Mouse (Mus musculus) C2C12 (cell line): ENCODE measurements around the gene Skil. TPM values are rescaled to one million over a fixed set of nuclear protein-coding genes. Genes with fewer than 3 reads are reported as not detected.
"Not testable (repeated sequence)": the region's sequence is repeated elsewhere in the genome, so short reads cannot be mapped to it uniquely, and the experiment has no call there.

Experiments used
- H3K27me3 ChIP-seq: one replicate; pipeline ENCODE4 v1.6.1; 2011; ENCODE audit not compliant: control insufficient read depth, insufficient read depth, insufficient read length
- H3K36me3 ChIP-seq: one replicate; pipeline ENCODE4 v1.6.1; 2011; ENCODE audit not compliant: control insufficient read depth, insufficient read depth
- H3K4me3 ChIP-seq: one replicate; pipeline ENCODE4 v1.5.1; 2011; ENCODE audit warnings: mild to moderate bottlenecking, control low read depth; ENCODE audit not compliant: poor library complexity, insufficient read depth, severe bottlenecking
- H3K79me2 ChIP-seq: one replicate; pipeline ENCODE4 v1.6.1; 2011; ENCODE audit not compliant: control insufficient read depth, insufficient read depth
- H3K79me3 ChIP-seq: one replicate; pipeline ENCODE4 v1.6.1; 2011; ENCODE audit warnings: low read depth, control low read depth
- H3ac ChIP-seq: one replicate; pipeline ENCODE3; 2011; ENCODE audit warnings: low read depth; ENCODE audit not compliant: control insufficient read depth, insufficient read length
- CEBPB ChIP-seq: IDR thresholded peaks from one replicate; pipeline ENCODE4 v1.6.1; 2011; ENCODE audit warnings: low read depth, mild to moderate bottlenecking, control low read depth, moderate library complexity
- CTCF ChIP-seq: IDR thresholded peaks from one replicate; pipeline ENCODE4 v1.5.1; 2011; ENCODE audit not compliant: control insufficient read depth, insufficient read depth, insufficient read length
- FOSL1 ChIP-seq: IDR thresholded peaks from one replicate; pipeline ENCODE4 v1.8.0; 2011; ENCODE audit warnings: mild to moderate bottlenecking, low read length; ENCODE audit not compliant: poor library complexity, insufficient read depth, severe bottlenecking
- MAX ChIP-seq: IDR thresholded peaks from one replicate; pipeline ENCODE4 v1.6.1; 2011; ENCODE audit warnings: mild to moderate bottlenecking, control low read depth
- MYOD1 ChIP-seq: IDR thresholded peaks from one replicate; pipeline ENCODE4 v1.6.1; 2011; ENCODE audit warnings: low read depth; ENCODE audit not compliant: control insufficient read depth, insufficient read length
- MYOG ChIP-seq: IDR thresholded peaks from one replicate; pipeline ENCODE4 v1.6.1; 2011; ENCODE audit not compliant: control insufficient read depth, insufficient read length; ENCODE audit errors: extremely low read depth
- USF1 ChIP-seq: IDR thresholded peaks from one replicate; pipeline ENCODE4 v1.6.1; 2011; ENCODE audit warnings: low read depth, mild to moderate bottlenecking, control low read depth, moderate library complexity
- polyA plus RNA-seq: library from polyadenylated mRNA; unstranded; fragments of >200 nt; fragmentation: generic; extraction: Trizol; gene quantifications from one replicate; pipeline ENCODE4 v1.2.1, GENCODE M21; 2012; ENCODE audit warnings: missing spikeins

The Skil gene
- polyA plus RNA-seq, 1 experiment = 15.0 TPM

GRCm38 (mm10) chr3:31126848-31127247 lies 32.0 kb downstream of the Skil start:
- TF ChIP-seq USF1 (no peak), CTCF (no peak), MAX (no peak)
- peaks cover 1% of the 10 kb centered on the region for H3K79me3 ChIP-seq
- no peak overlapping the region for H3K4me3 ChIP-seq
- peaks cover 21% of the 10 kb centered on the region for H3K36me3 ChIP-seq
- no peak overlapping the region for H3ac ChIP-seq
- H3K79me2 ChIP-seq = no peaks in the 10 kb centered on the region
- H3K27me3 ChIP-seq = no peaks in the 10 kb centered on the region

GRCm38 (mm10) chr3:31129766-31130165 lies 34.9 kb downstream of the Skil start:
- Histone ChIP-seq H3ac (no peak overlapping the region), H3K79me2 (no peaks in the 10 kb centered on the region), H3K27me3 (no peaks in the 10 kb centered on the region), H3K79me3 (no peaks in the 10 kb centered on the region), H3K36me3 (no peaks in the 10 kb centered on the region), H3K4me3 (no peak overlapping the region)
- TF ChIP-seq CTCF (no peak), MAX (no peak), USF1 (no peak), CEBPB (no peak)

- H3K36me3 ChIP-seq = no peaks in the 10 kb centered on the region
- H3K27me3 ChIP-seq = no peaks in the 10 kb centered on the region
- H3ac ChIP-seq = no peak overlapping the region
- no peak overlapping the region for H3K4me3 ChIP-seq
- TF ChIP-seq MYOD1 (no peak), MAX (no peak), FOSL1 (no peak), USF1 (no peak)
- no peaks in the 10 kb centered on the region for H3K79me2 ChIP-seq
- H3K79me3 ChIP-seq = no peaks in the 10 kb centered on the region
These were observed 38.8 kb downstream of the Skil start for GRCm38 (mm10) chr3:31133664-31134063.

GRCm38 (mm10) chr3:31134246-31134645 lies 39.4 kb downstream of the Skil start:
- TF ChIP-seq CTCF (no peak), MAX (no peak), USF1 (no peak), FOSL1 (no peak), MYOD1 (no peak), MYOG (no peak), CEBPB (no peak)
- Histone ChIP-seq H3ac (no peak overlapping the region), H3K4me3 (no peak overlapping the region), H3K79me3 (no peaks in the 10 kb centered on the region), H3K36me3 (no peaks in the 10 kb centered on the region), H3K27me3 (no peaks in the 10 kb centered on the region), H3K79me2 (no peaks in the 10 kb centered on the region)

- no peaks in the 10 kb centered on the region for H3K79me3 ChIP-seq
- no peaks in the 10 kb centered on the region for H3K36me3 ChIP-seq
- no peak for TF ChIP-seq CTCF
- no peak overlapping the region for H3ac ChIP-seq
- no peaks in the 10 kb centered on the region for H3K79me2 ChIP-seq
- H3K27me3 ChIP-seq = no peaks in the 10 kb centered on the region
- no peak overlapping the region for H3K4me3 ChIP-seq
These were observed 39.8 kb downstream of the Skil start for GRCm38 (mm10) chr3:31134696-31135095.

- H3K79me2 ChIP-seq, H3K79me3 ChIP-seq, H3K36me3 ChIP-seq, H3K27me3 ChIP-seq, H3K4me3 ChIP-seq, H3ac ChIP-seq: not testable (repeated sequence)
These were observed 41.7 kb downstream of the Skil start for GRCm38 (mm10) chr3:31136591-31136990.
